Mouse (Mus musculus) limb, embryonic 12.5 days (tissue): ENCODE results near the gene Tgfbr3l. TPM values are rescaled to one million over a fixed set of nuclear protein-coding genes. Genes with fewer than 3 reads are reported as not detected.

Experiments used
- ATAC-seq: fragments of 200-750 bp; cut with Nextera tagmentation; 2 replicates; pipeline ENCODE4 v1.8.0; 2017; ENCODE audit warnings: low read depth, moderate TSS enrichment; ENCODE audit not compliant: insufficient number of reproducible peaks, insufficient read depth, low FRiP score, low TSS enrichment
- H3K27ac ChIP-seq: fragments of 300-500 bp; sonication (generic); 2 replicates; pipeline ENCODE4 v1.5.1; 2016; ENCODE audit warnings: mild to moderate bottlenecking, moderate library complexity
- H3K27me3 ChIP-seq: fragments of 300-500 bp; sonication (generic); 2 replicates; pipeline ENCODE4 v1.6.1; 2016; ENCODE audit warnings: mild to moderate bottlenecking, moderate library complexity
- H3K36me3 ChIP-seq: fragments of 300-500 bp; sonication (generic); 2 replicates; pipeline ENCODE4 v1.6.1; 2016; ENCODE audit warnings: mild to moderate bottlenecking, moderate library complexity
- H3K4me1 ChIP-seq: fragments of 300-500 bp; sonication (generic); replicated peaks from 2 replicates; pipeline ENCODE4 v1.6.1; 2016
- H3K4me2 ChIP-seq: fragments of 300-500 bp; sonication (generic); 2 replicates; pipeline ENCODE4 v1.6.1; 2016; ENCODE audit warnings: mild to moderate bottlenecking, moderate library complexity
- H3K4me3 ChIP-seq: fragments of 300-500 bp; sonication (generic); replicated peaks from 2 replicates; pipeline ENCODE4 v1.5.1; 2016; ENCODE audit warnings: mild to moderate bottlenecking
- H3K9ac ChIP-seq: fragments of 300-500 bp; sonication (generic); replicated peaks from 2 replicates; pipeline ENCODE4 v1.6.1; 2016; ENCODE audit warnings: mild to moderate bottlenecking, moderate library complexity
- H3K9me3 ChIP-seq: fragments of 300-500 bp; sonication (generic); 2 replicates; pipeline ENCODE4 v1.6.1; 2016; ENCODE audit warnings: mild to moderate bottlenecking, moderate library complexity
- WGBS: fragments of 180-500 bp; shearing (Covaris S2); methylation state at CpG from one replicate; pipeline ENCODE4 v1.1.7; 2016; 5-methylcytosine and 5-hydroxymethylcytosine counted together
- polyA plus RNA-seq: library from polyadenylated mRNA; unstranded; fragments of >200 nt; fragmentation: Nextera tagmentation; extraction: Ambion mirVana; gene quantifications from 2 replicates; pipeline ENCODE4 v1.2.1, GENCODE M21; 2016

Gene Tgfbr3l
- polyA plus RNA-seq, 1 experiment from 2014 or later = 5.5 TPM

DNA sequence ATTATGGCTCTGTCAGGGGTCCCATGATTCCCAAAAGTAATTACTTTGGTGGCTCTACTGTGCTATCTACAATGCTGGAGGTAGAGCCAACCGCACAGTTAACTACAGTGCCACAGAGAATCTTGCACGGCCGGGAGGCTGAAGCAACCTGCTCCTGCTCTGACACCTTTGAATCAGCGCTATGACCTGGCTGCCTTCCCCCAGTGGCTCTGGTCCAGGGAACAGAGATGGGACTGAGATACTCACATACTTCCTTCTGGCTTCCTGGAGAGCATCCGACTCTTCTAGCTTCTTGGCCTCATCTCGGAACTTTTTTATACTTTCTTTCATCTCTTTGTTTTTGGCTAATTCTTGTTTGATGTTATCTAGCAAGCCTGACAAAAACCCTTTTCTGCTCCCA lies 21.6 kb downstream of the Tgfbr3l start:
- 94% methylated on average over 6 of the region's 6 CpGs for WGBS

GRCm38 (mm10) chr8:4275275-4276110 lies 27.5 kb downstream of the Tgfbr3l start, which contains the start of gene Timm44:
TSS of gene Timm44 (minus strand) at chr8:4275913.
- ATAC-seq = peak; percentile 95
- Histone ChIP-seq H3K9ac (peak within 1 kb of the TSS; percentile 75), H3K4me2 (peak within 1 kb of the TSS; percentile 66), H3K27me3 (no peaks in the 10 kb centered on the region), H3K4me1 (peaks cover 8% of the 10 kb centered on the region), H3K4me3 (peak within 1 kb of the TSS; percentile 78), H3K36me3 (peaks cover 34% of the 10 kb centered on the region), H3K27ac (peak within 1 kb of the TSS; percentile 56; the same call in 1 of the 2 replicates), H3K9me3 (no peaks in the 10 kb centered on the region)
- under 1% methylated on average over 39 of the region's 39 CpGs for WGBS

More for the DNA sequence above, 21.6 kb downstream of the Tgfbr3l start:
- Histone ChIP-seq H3K27ac (no peak overlapping the region), H3K9ac (no peak overlapping the region), H3K36me3 (peaks cover 93% of the 10 kb centered on the region), H3K4me2 (no peak overlapping the region), H3K27me3 (no peaks in the 10 kb centered on the region), H3K9me3 (no peaks in the 10 kb centered on the region), H3K4me3 (no peak overlapping the region), H3K4me1 (peaks cover 3% of the 10 kb centered on the region)
- ATAC-seq = no peak

- no peaks in the 10 kb centered on the region for H3K27me3 ChIP-seq
- peak overlapping the region; percentile 75 for H3K9ac ChIP-seq
- H3K9me3 ChIP-seq = no peaks in the 10 kb centered on the region
- peak overlapping the region; percentile 56; the same call in 1 of the 2 replicates for H3K27ac ChIP-seq
- H3K4me3 ChIP-seq = peak overlapping the region; percentile 78
- H3K4me2 ChIP-seq = peak overlapping the region; percentile 66
- 0 out of 2 replicates have a peak, but pooled peaks have one; percentile 13 for ATAC-seq
- whole genome bisulfite sequencing = 30% methylated on average over 9 of the region's 9 CpGs
- H3K4me1 ChIP-seq = peaks cover 8% of the 10 kb centered on the region
- peaks cover 29% of the 10 kb centered on the region for H3K36me3 ChIP-seq
Observed at GRCm38 (mm10) chr8:4276111-4276465, 28.1 kb downstream of the Tgfbr3l start.

GRCm38 (mm10) chr8:4292738-4293137 lies 44.7 kb downstream of the Tgfbr3l start:
- Histone ChIP-seq H3K27ac (no peak overlapping the region), H3K9me3 (no peaks in the 10 kb centered on the region), H3K9ac (no peak overlapping the region), H3K36me3 (peaks cover 97% of the 10 kb centered on the region), H3K4me2 (no peak overlapping the region), H3K4me3 (no peak overlapping the region), H3K27me3 (no peaks in the 10 kb centered on the region), H3K4me1 (no peaks in the 10 kb centered on the region)
- ATAC-seq = no peak
- 92% methylated on average over 5 of the region's 5 CpGs for WGBS

- H3K4me3 ChIP-seq = no peak overlapping the region
- H3K27ac ChIP-seq = no peak overlapping the region
- no peaks in the 10 kb centered on the region for H3K27me3 ChIP-seq
- no peak overlapping the region for H3K4me2 ChIP-seq
- H3K9me3 ChIP-seq = no peaks in the 10 kb centered on the region
- H3K9ac ChIP-seq = no peak overlapping the region
- ATAC-seq = no peak
- H3K4me1 ChIP-seq = no peaks in the 10 kb centered on the region
- peaks cover 95% of the 10 kb centered on the region for H3K36me3 ChIP-seq
- 93% methylated on average over 4 of the region's 4 CpGs for WGBS
Observed at GRCm38 (mm10) chr8:4297822-4298221, 49.8 kb downstream of the Tgfbr3l start.

Other genes starting within 250 kb of the Tgfbr3l start
- not detected in 2 replicates for gene Cd209f, start 142.4 kb upstream of the Tgfbr3l start, polyA plus RNA-seq
- gene Cd209g, start 114.1 kb upstream of the Tgfbr3l start, polyA plus RNA-seq = not detected in 2 replicates
- gene Evi5l, start 81.6 kb upstream of the Tgfbr3l start, polyA plus RNA-seq = 29.4 and 33.7 TPM in 2 replicates
- gene Prr36, start 30.8 kb upstream of the Tgfbr3l start, polyA plus RNA-seq = 1.4 and 1.6 TPM in 2 replicates
- gene Lrrc8e, start 21.4 kb upstream of the Tgfbr3l start, polyA plus RNA-seq = 0.24 and 0.39 TPM in 2 replicates
- 33.7 and 36.9 TPM in 2 replicates for gene Map2k7, start 9.5 kb upstream of the Tgfbr3l start, polyA plus RNA-seq
- gene Gm49320, start 9.3 kb upstream of the Tgfbr3l start, polyA plus RNA-seq = 1.0 and 1.1 TPM in 2 replicates
- 61.6 and 70.8 TPM in 2 replicates for gene Snapc2, start 4.9 kb downstream of the Tgfbr3l start, polyA plus RNA-seq
- gene Ctxn1, start 11.1 kb downstream of the Tgfbr3l start, polyA plus RNA-seq = 111 TPM in 2 replicates
- gene Timm44, start 27.7 kb downstream of the Tgfbr3l start, polyA plus RNA-seq = 66.7 and 72.8 TPM in 2 replicates
- 23.0 TPM in 2 replicates for gene Ccl25, start 77.0 kb downstream of the Tgfbr3l start, polyA plus RNA-seq
- 341 and 367 TPM in 2 replicates for gene Elavl1, start 77.2 kb downstream of the Tgfbr3l start, polyA plus RNA-seq
- 13.2 and 14.0 TPM in 2 replicates for gene Cers4, start 244.8 kb downstream of the Tgfbr3l start, polyA plus RNA-seq